Mouse (Mus musculus): Measurements from ENCODE around the gene Mast4.
A peak's percentile ranks its signal among the peaks of the same experiment; 100 is the strongest.

The Mast4 gene

DNA sequence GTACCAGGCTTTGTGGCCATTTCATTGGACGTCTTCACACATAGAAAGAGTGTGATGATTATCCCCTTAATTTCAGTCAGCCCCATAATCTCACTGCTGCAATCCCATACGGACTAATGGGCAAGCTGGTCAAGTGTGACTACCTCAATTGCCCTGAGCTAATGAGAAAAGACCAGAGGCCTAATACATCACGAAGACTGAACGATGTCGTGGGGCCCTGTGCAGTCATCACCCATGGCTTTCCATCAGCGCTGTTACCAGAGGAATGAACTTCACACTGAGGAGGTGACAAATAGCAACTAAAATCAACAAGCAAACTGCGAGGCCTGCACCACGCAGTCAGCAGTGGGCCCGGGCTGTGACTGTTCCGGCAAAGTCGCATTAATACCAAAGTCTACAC lies 344.7 kb downstream of the Mast4 start:
- DNase-seq (ENCODE audit: low spot score in 2 of 2): no peak

DNA sequence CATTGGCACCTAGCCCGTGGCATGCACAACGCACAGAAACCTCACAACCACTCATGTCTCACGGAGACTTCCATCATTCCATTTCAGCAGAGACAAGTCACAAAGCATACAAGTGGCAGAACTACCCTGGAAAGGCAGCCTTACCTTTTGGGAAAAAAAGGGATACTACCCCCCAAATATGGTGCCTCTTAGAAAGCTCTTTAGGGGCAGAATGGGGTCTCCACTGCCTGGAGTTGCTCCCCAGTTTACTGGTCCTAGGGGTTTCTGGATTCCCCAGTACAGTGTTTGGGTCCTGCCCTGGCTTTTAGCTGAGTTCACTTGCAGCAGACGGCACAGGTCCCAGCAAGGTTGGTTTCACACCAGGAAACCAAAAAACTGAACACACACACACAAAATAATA lies 345.3 kb downstream of the Mast4 start:
- no peak for DNase-seq (ENCODE audit: low spot score in 2 of 2)

DNA sequence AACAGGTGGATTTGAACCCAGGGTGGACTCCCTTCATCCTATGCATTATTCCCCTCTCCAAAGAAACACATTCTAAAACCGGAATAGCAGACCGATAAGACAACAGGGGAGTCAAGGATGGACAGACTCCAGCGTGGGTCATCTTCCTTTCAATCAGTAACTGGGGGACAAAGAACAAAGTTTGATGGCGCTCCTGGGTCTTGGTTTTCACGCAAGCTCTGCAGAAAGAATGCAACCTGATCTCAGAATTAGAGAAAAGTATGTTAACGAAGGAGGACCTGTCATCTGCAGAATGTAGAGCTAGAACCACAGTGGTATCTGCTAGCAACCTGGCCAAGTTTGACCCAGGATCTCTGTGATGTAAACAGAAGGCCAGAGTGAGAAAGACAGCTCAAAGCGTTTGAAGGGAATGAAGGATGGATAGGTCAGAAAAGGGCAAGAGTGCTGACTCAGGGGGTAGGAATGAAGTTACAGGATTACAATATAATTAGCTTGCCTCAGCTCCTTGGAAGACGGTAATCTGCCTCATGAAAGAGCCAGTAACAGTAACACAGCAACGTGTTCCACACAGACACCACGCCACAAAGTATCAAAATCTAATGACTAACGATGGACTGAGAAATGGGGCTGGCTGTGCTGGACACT lies 345.9 kb downstream of the Mast4 start:
- no peak for DNase-seq (ENCODE audit: low spot score in 2 of 2)

DNA sequence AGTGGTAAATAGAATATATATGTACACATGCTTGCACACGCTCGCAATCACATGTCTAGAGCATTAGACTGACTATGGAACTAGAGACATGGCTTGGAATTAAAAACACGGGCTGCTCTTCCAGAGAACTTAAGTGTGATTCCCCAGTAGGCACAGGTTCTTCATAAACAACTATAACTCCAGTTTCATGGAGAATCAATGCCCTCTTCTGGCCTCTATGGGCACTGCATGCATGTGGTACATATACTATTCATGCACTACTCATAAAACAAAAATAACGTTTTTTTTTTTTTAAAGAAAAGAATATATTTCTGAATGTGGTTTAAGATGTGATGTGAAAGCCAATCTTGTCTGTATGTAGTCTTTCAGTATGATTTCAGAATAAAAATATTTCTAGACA lies 349.7 kb downstream of the Mast4 start:
- DNase-seq (ENCODE audit: low spot score in 2 of 2): no peak

DNA sequence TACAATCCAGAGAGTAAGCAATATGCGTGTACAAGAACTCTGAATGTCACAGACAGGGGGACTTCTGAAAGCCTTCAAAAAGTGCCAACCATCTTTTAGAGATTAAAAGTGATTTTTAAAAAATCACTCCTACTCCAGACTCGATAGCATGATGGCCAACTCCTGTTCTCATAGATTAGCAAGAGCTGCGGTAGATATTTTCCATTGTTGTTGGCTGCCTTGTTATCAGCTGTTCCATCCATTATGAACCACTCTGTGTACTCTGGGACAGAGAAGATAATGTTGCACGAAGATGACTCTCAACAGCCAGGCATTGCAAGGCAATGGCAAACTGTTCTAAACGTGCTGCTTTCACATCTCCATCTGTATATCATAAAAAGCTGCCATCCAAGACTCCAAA lies 360.4 kb downstream of the Mast4 start:
- DNase-seq (ENCODE audit: low spot score in 2 of 2): no peak

DNA sequence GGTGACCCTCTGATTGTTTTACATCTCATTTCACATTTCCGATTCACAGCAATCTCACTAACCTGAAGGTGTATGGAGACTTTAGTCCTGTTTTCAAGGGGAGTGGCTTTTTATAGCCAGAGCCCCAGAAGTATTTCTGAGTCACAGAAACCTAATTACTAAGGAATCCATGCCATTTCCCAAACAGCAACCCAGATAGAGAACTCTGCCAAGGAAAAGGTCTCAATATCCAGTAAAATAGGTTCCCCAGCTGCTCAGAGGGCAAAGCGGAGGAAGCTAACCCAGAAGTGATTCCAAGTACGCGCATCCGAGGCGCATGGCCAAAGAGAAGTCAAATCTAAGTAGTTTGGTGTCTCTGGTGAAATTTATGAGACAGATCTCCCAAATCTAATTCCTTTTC lies 370.8 kb downstream of the Mast4 start:
- DNase-seq (ENCODE audit: low spot score in 2 of 2): no peak

DNA sequence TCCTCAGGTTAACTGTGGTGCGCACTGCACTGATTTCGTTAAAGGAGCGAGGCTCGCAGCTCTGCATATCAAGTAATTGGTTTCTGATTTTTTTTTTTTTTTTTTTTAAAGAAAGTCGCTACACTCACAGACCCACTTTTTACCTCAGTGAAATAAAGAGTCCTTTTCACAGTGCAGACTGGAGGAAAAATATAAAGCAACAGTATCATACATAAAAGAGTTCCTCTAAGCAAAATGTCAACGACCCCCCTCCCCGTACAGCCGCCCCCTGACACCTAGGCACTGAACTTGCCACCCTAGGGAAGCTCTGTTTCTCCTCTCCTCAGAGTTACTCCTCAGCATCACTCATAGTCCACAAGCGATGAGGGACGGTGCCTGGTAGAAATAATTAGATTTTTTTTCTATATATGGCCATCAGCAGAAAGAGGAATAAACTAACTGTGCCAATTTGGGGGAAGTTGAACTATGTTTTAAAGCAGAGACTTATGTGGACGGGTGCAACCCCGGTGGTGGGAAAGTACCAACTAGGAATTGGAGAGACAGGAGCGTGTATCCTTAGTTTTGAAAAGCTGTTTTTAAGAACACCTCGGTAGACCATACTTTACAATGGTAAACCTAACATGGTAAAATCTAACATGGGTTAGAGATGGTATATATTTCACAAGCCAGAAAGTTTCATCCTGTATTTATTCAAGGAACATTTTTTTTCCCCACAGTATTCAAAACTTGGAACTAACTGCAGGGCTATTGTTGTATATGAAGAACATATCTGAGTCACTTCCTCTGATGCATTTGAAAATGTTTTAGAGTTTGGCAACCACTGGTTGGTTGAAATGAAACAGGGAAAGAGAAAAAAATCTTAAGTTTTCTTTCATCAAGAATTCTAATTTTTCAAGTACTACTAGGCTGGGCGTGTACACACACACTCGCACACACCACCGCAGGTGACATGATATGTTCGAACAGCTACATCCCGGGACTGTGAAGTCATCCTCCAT lies 375.7 kb downstream of the Mast4 start:
- no peak for DNase-seq (ENCODE audit: low spot score in 2 of 2)

DNA sequence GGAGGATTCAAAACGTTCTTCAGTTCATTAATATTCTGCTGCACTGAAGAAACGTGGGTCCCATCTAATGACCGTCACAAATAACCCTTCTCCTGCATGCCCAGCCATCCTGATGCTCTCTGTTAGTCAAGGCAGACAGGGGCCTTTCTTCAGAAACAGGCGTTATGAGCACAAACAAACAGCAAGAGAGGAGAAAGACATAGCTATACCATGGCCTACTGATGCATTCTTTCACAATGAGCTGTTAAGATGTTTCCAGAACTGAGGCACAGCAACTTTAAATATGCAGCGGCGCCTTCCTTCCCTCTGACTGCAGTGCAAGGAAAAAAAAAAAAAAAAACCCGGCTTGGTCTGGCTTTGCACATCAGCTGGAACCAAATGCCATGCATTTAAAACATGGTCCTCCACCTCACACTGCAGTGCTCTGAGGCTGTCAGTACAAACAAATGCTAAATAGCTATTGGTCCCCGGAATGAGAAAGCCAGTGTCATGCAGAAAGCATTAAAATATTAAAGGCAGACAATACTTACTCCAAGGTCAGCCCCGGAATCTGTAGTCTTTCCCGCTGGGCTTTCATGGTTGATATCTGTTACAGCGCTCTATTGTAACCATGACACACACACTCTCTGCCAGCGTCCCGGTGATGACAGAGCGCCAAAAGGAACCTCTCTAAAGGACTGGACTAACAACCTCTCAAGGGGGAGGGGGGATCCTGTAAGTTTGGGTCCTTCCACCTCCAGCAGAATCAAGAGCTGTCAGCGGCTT lies 376.6 kb downstream of the Mast4 start:
- DNase-seq (ENCODE audit: low spot score in 2 of 2): no peak

DNA sequence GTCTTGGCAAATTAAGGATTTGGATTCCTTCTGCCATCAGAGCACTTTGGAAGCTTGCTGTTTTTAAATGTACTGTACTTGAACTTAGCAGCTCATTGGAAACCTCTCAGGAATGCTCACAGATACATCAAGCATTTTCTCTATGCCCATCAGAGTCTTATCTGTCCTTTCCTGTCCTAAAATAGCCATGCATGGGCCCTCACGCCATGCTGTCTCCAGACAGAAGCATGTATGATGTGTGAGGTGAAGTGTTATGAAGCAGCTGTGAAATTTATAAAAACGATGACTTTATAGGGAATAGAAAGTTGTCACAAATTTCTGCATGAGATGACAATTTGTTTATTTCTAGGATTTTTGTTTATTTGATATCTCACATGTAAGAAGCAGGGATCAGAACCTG lies 378.8 kb downstream of the Mast4 start:
- no peak for DNase-seq (ENCODE audit: low spot score in 2 of 2)

DNA sequence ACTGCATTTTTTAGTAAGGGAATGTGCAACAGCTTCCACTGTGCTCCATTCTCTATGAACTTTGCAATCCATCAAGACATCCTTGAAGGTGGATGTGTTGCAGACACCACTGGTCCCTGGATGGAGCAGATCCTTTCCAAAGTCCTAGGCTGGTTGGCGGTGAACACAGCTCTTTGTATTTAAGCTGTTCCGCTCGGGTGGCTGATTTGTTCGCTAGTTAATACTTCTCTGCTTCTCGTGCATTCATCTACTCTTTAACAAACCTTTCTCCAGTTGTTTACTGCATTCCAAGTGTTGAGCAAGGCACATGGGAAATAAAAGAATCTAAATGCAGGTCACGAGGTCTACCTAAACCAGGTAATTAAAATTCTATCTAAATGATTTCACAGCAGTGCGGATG lies 384.5 kb downstream of the Mast4 start:
- DNase-seq (ENCODE audit: low spot score in 2 of 2): no peak

DNA sequence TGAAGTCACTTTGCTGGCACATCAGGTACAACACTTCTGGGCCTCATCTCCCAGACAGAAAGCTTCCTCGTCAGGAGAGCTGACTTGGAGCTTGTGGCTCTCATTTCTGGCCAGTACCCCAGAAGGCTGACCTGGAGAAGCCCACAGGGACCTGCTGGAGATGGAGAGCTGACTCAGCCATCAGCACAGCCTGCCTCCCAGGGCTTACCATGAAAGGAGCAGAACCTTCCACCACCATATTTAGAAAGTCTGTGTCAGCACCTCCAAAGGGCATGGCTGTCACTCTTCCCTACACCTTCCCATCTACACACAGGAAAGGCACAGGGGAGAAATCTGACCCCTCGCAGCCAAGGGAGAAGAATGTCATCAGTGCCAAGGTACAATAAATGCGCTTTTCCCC lies 385.3 kb downstream of the Mast4 start:
- no peak for DNase-seq (ENCODE audit: low spot score in 2 of 2)

DNA sequence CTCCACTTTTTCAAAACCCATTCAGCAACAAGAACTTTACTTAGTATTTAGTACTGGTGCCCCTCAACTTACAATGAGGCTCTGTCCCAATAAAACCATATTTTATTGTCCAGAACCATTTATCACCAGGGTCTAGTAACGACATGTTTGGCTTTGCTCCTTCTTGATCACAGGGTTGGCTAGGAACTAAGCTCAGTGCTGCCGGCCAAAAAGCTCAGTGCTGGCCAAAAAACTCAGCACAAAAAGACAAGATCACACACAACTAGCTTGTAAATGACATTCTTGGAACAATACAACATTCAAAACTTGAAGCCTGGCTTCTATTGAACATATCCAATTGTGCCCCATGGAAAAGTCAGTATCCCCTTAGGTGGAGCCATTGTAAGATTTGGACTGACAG lies 386.8 kb downstream of the Mast4 start:
- peak in 1 of 2 experiments; percentile 24 for DNase-seq (ENCODE audit: low spot score in 2 of 2)

DNA sequence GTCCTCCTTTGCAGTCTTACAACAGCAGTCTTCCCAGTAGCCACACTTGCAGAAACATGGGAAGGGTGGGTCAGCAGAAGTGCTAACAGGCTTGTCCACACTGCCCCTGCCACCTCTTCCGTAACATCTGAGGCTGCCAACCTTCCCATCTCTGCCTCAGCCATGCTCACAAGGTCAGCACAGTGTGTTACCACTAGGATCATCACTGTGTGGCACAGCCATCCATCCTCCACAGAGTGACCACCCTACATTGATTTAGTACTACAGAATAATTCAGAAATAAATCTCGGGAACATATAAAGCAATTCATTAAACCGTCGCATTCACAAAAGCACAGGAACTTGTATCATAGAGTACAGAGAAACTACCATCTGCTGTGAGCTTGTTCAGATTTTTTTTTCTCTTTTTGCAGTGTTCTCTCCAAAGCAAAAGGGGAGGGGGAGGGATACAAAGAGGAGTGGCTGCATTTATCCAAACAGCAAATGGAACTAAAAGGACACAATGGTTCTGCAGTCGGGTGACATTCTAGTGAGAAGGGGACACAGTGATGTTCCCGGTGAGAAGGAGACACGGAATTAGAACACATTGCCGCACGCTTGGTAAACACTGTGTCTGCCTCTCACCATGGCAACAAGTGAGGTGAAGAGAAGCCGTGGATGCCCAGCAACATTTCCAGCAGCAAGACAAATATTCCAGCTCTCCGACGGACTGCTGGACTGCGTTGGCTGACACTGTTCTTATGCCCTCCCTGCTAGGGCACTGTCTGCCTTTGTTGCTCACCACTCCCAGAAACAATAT lies 388.1 kb downstream of the Mast4 start:
- no peak for DNase-seq (ENCODE audit: low spot score in 2 of 2)

DNA sequence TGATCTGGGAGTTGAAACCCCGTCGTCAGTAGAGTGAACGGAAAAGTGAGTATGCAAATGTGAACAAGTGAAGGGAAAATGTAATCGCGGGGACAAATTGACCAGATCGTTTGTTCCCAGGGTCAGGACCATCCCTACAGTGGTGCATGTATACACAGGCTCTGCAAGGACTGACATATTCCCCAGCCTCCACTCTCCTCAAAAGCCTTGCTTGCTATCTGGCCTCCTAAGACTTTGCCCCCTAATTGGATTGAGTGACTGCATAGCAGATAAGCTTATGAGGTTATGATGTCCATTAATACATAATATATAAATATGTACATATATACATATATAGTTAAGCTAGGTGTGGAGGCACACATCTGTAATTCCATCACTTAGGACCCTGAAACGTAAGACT lies 388.8 kb downstream of the Mast4 start:
- DNase-seq (ENCODE audit: low spot score in 2 of 2): no peak

DNA sequence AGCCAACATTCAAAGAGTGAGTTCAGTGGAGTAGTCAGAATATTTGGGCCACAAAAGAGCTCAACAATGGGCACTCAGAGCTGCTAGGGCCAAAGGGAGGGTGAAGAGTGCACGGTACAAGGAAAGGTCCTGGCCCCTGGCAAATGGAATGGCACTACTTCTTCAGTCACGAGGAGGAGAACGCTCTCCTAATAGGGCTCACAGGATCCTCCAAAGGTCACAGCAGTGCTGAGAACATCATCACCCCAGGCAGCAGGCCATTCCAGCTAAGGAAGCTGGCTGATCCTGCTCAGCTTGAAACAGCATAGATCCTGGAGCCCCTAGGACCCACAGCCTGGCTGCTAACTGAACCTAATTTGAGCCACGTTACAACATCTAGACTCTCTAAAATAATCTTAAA lies 389.8 kb downstream of the Mast4 start:
- DNase-seq (ENCODE audit: low spot score in 2 of 2): no peak

DNA sequence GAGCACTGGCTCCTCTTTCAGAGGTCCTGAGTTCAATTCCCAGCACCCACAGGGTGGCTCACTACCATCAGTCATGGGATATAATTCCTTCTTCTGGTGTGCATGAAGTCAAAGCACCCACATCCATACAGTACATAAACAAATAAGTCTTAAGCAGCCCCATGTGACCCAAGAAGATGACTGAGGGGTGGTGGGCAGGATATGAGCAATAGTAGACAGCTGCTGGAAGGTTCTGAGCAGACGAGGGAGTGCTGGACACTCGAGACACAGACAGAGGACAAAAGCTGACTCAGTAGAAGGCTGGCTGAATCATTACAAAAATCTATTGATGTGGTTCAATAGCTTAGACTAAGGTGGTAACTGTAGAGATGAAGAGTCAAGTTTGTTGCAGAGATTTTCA lies 391.7 kb downstream of the Mast4 start:
- no peak for DNase-seq (ENCODE audit: low spot score in 2 of 2)

DNA sequence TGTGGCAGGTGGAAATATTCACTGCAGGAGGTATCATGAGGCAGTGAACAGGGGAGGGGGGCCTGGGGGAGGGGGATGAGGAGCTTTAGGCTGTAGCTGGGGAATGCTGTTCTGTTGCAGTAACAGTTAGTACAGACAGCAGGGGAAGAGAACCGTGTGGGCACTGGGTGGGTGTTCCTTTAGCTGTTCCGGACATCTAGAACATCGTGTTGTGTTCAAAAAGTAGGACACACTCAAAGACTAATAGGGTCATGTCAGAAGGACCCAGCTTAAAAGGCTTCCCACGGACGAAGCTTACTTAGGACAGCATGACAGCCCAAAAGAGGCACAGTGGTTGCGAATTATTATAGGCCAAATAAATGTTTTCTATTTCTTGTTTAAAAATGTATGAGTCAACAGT lies 393.8 kb downstream of the Mast4 start:
- no peak for DNase-seq (ENCODE audit: low spot score in 2 of 2)

DNA sequence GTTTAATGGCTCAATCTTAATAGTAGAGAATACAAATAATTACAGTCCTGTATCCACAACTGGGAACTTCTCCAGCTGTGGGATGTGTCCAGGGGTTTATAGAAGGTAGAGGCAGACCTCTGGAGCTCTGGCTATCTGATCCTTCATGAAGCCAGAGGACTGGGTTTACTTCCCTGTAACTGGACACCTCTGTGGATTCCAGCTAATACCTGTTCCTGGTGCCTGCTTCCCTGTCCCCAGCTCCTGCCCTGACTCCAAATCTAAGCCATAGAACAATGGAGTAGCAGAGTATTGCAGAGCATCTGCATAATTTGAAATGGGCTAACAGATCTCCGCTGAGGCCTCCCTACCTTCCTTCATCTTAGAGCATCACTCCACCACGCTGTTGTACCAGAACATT lies 398.1 kb downstream of the Mast4 start:
- no peak for DNase-seq (ENCODE audit: low spot score in 2 of 2)

DNA sequence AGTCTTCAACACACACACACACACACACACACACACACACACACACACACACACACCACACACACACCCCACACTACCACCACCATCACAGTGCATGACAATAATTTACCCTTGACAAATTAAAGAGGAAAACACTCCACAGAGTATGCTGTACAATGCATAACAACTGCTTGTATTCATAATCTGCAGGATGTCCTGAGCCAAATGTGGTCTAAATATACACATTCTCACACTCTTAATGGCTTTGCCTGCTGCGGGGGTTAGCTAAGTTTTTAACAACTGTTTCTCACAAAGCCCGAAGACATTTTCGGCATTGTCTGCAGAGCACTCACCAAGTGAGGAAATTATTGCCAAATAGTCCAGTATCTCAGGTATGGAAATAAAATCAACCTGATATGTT lies 398.5 kb downstream of the Mast4 start:
- no peak for DNase-seq (ENCODE audit: low spot score in 2 of 2)

DNA sequence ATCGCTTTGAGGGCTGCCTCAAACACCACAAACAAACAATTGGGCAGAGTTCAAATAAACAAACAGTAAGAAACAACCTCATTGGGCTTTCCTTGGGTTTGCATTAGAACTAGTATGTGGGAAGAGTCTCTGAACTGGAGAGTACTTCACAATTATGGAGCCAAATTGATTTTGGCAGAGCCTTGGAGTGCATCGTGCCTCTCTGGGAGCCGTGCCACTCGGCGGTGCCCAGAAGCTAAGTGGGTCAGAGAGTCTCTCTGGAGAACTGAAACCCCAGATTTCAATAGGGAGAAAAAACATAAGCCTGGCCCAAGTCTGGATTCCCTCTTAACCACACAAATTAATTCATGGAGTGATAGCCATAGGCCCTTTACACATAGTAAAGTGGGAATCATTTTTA lies 400.6 kb downstream of the Mast4 start:
- no peak for DNase-seq (ENCODE audit: low spot score in 2 of 2)

DNA sequence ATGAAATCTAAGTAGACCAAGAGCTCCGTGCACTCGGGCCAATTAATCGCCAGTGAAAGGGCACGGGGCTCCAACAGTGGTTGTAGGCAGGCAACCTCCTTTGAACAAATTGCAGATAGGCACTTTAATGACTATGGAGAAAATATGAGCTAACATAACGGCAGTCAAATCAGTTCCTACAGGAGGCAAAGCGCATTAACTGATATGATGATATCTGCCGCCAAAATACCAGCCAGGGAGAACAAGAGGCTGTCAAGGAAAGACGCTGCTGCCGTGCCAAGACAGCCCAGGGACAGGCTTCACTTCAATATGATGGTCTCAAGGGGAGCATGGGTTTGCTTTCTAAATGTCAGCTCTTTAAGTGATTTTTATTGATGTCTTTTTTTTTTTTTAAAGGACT lies 401.9 kb downstream of the Mast4 start:
- DNase-seq (ENCODE audit: low spot score in 2 of 2): no peak

DNA sequence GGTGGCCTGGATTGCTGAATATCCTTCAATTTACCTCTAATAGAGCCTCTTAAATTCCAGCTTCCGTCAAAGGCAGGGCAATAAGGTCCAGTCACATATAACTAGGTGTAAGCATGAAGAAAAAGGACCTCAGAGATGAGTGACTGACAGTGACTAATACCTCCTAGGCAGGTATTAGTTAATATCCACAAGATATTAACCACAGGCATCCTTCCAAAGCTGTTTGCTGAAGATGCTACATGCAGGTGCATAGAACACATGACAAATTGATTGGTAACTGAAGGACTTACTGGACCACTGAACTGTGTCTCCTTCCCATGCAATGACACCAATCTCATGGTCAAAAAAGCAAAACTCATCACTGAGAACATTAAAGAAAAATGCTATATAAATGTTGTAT lies 402.3 kb downstream of the Mast4 start:
- no peak for DNase-seq (ENCODE audit: low spot score in 2 of 2)
